Mouse (Mus musculus) ES-E14 (cell line): ENCODE measurements around the gene Ankrd33. TPM values are rescaled to one million over a fixed set of nuclear protein-coding genes. Genes with fewer than 3 reads are reported as not detected.
A peak's percentile ranks its signal among the peaks of the same experiment; 100 is the strongest.

Source experiments
- DNase-seq: peaks from one replicate; pipeline ENCODE4 v3.0.0-alpha.2; 2013; ENCODE audit warnings: low read depth, low spot score
- H3K27ac ChIP-seq: 2 replicates; pipeline ENCODE4 v1.5.1; 2012; ENCODE audit warnings: low read depth, mild to moderate bottlenecking, low read length, moderate library complexity, mixed read lengths; ENCODE audit not compliant: poor library complexity, insufficient read depth, severe bottlenecking
- H3K36me3 ChIP-seq: 2 replicates; pipeline ENCODE4 v1.6.1; 2012; ENCODE audit warnings: mild to moderate bottlenecking, low read length, moderate library complexity, mixed read lengths; ENCODE audit not compliant: control insufficient read depth, poor library complexity, insufficient read depth, severe bottlenecking
- H3K4me1 ChIP-seq, 2 experiments: fragments of 150-350 bp in 1 of 2; sonication (generic) in 1 of 2; 2 replicates each; pipeline ENCODE4 v1.6.1; 2012; ENCODE audit warnings: low read length in 2 of 2, mild to moderate bottlenecking in 1 of 2, mixed read lengths in 1 of 2; ENCODE audit not compliant: control insufficient read depth in 2 of 2, insufficient read depth in 2 of 2, poor library complexity in 1 of 2
- H3K4me3 ChIP-seq, 2 experiments: fragments of 150-350 bp in 1 of 2; sonication (generic) in 1 of 2; 2 replicates each; pipeline ENCODE4 v1.5.1; 2012; ENCODE audit warnings: low read length in 2 of 2, low read depth in 1 of 2, mild to moderate bottlenecking in 1 of 2, mixed read lengths in 1 of 2; ENCODE audit not compliant: insufficient read depth in 1 of 2, poor library complexity in 1 of 2, severe bottlenecking in 1 of 2
- H3K9ac ChIP-seq: 2 replicates; pipeline ENCODE4 v1.6.1; 2012; ENCODE audit warnings: low read depth, mild to moderate bottlenecking, low read length, mixed read lengths; ENCODE audit not compliant: poor library complexity, insufficient read depth, severe bottlenecking
- H3K9me3 ChIP-seq: fragments of 150-350 bp; sonication (generic); 2 replicates; pipeline ENCODE4 v1.6.1; 2012; ENCODE audit warnings: low read depth, mild to moderate bottlenecking, low read length; ENCODE audit not compliant: control insufficient read depth, insufficient read depth
- CHD2 ChIP-seq: IDR thresholded peaks from 2 replicates; pipeline ENCODE4 v1.6.1; 2014; ENCODE audit warnings: mild to moderate bottlenecking, low read depth, low read length, inconsistent platforms
- HCFC1 ChIP-seq: IDR thresholded peaks from 2 replicates; pipeline ENCODE4 v1.6.1; 2012; ENCODE audit warnings: low read length, inconsistent platforms, borderline replicate concordance; ENCODE audit not compliant: insufficient read depth
- MAFK ChIP-seq: IDR thresholded peaks from 2 replicates; pipeline ENCODE4 v1.6.1; 2014; ENCODE audit warnings: mild to moderate bottlenecking, low read depth, low read length, inconsistent platforms; ENCODE audit not compliant: insufficient read depth
- ZC3H11A ChIP-seq: IDR thresholded peaks from 2 replicates; pipeline ENCODE4 v1.6.1; 2012; ENCODE audit warnings: low read depth, mild to moderate bottlenecking, inconsistent platforms, low read length, borderline replicate concordance
- ZNF384 ChIP-seq: IDR thresholded peaks from 2 replicates; pipeline ENCODE4 v1.6.1; 2012; ENCODE audit warnings: low read depth, low read length, inconsistent platforms
- in situ Hi-C, 2 experiments: fragments of 600-800 bp; cut with MboI; formaldehyde crosslinking; loops; one replicate each; pipeline ENCODE4 v1.15.1; 2025; ENCODE audit warnings: low sequenced_read_pairs in 2 of 2, inconsistent platforms in 1 of 2; ENCODE audit not compliant: unreplicated experiment in 2 of 2
- total RNA-seq: library from RNA; depleted of rRNA; stranded (reverse); fragments of 300-350 nt; gene quantifications from 2 replicates; pipeline ENCODE4 v1.2.3, GENCODE M21; 2012

The Ankrd33 gene
- total RNA-seq, 1 experiment = not detected

GRCm38 (mm10) chr15:101133993-101134704 lies 18.6 kb downstream of the Ankrd33 start:
- H3K9me3 ChIP-seq = no peaks in the 10 kb centered on the region
- no peaks in the 10 kb centered on the region for H3K36me3 ChIP-seq
- no peak overlapping the region; a peak in 1 of 4 replicates for H3K4me3 ChIP-seq
- TF ChIP-seq MAFK (no peak), HCFC1 (no peak), ZC3H11A (no peak), ZNF384 (no peak), CHD2 (no peak)
- no peak for DNase-seq
- in situ Hi-C loops = no loop called here
- peaks cover 7 to 28% of the 10 kb centered on the region in 2 experiments for H3K4me1 ChIP-seq
- H3K27ac ChIP-seq = no peak overlapping the region
- H3K9ac ChIP-seq = no peak overlapping the region

GRCm38 (mm10) chr15:101135405-101135804 lies 19.9 kb downstream of the Ankrd33 start:
- H3K4me3 ChIP-seq = no peak overlapping the region
- no peaks in the 10 kb centered on the region for H3K36me3 ChIP-seq
- no peak for DNase-seq
- no peaks in the 10 kb centered on the region for H3K9me3 ChIP-seq
- H3K27ac ChIP-seq = no peak overlapping the region
- TF ChIP-seq MAFK (no peak), ZNF384 (no peak), CHD2 (no peak), ZC3H11A (no peak), HCFC1 (no peak)
- in situ Hi-C loops = no loop called here
- H3K4me1 ChIP-seq = peaks cover 7 to 28% of the 10 kb centered on the region in 2 experiments
- H3K9ac ChIP-seq = no peak overlapping the region

- H3K4me3 ChIP-seq = peak overlapping the region; percentile 36 to 48; a peak in 3 of 4 replicates
- H3K9ac ChIP-seq = no peak overlapping the region
- peak; percentile 55 for DNase-seq
- H3K36me3 ChIP-seq = no peaks in the 10 kb centered on the region
- TF ChIP-seq ZC3H11A = no peak
- TF ChIP-seq MAFK = no peak
- TF ChIP-seq CHD2 = no peak
- TF ChIP-seq ZNF384 = no peak
- no peak for TF ChIP-seq HCFC1
- peaks cover 14 to 27% of the 10 kb centered on the region in 2 experiments for H3K4me1 ChIP-seq
- H3K27ac ChIP-seq = no peak overlapping the region
- H3K9me3 ChIP-seq = no peaks in the 10 kb centered on the region
- in situ Hi-C loops = no loop called here
These were observed 21.9 kb downstream of the Ankrd33 start for GRCm38 (mm10) chr15:101137455-101137854.

- Histone ChIP-seq H3K9ac (no peak overlapping the region), H3K27ac (no peak overlapping the region), H3K4me1 (peaks cover 14 to 27% of the 10 kb centered on the region in 2 experiments), H3K9me3 (no peaks in the 10 kb centered on the region), H3K36me3 (no peaks in the 10 kb centered on the region), H3K4me3 (no peak overlapping the region)
- TF ChIP-seq MAFK = no peak
- no peak for TF ChIP-seq ZC3H11A
- TF ChIP-seq ZNF384 = no peak
- no peak for TF ChIP-seq HCFC1
- TF ChIP-seq CHD2 = no peak
- in situ Hi-C loops = no loop called here
- no peak for DNase-seq
These were observed 23.1 kb downstream of the Ankrd33 start for GRCm38 (mm10) chr15:101138675-101139074.

GRCm38 (mm10) chr15:101139885-101140284 lies 24.3 kb downstream of the Ankrd33 start:
- peaks cover 20 to 26% of the 10 kb centered on the region in 2 experiments for H3K4me1 ChIP-seq
- no peak overlapping the region; the same call in 1 of the 2 replicates for H3K9ac ChIP-seq
- in situ Hi-C loops = no loop called here
- DNase-seq = no peak
- H3K9me3 ChIP-seq = no peaks in the 10 kb centered on the region
- no peaks in the 10 kb centered on the region for H3K36me3 ChIP-seq
- TF ChIP-seq MAFK (no peak), ZNF384 (no peak), ZC3H11A (no peak), HCFC1 (no peak), CHD2 (no peak)
- H3K27ac ChIP-seq = no peak overlapping the region
- H3K4me3 ChIP-seq = no peak overlapping the region
